Mouse (Mus musculus): Measurements from ENCODE around the gene Otud3.

DNA sequence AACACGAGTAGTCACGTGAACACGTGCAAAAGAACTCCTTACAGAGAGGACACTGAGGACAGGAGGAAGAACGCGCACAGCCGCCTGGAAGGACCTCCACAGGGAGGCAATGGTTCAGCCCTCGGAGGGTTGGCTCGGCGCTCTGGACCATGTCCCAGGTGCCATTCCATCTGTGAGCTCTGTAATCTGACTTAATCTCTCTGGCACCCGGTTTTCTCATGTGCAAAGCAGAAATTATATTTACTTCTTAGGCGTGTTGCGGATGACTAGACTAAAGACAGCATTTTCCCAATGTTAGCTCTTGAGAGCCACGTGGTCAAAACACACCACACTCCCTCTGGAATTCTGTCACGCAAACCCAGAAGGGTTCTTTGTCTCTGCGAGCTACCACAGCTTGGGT lies 45.4 kb upstream of the Otud3 start:
- no peak for TF ChIP-seq POLR2A (IDR thresholded peaks at IDR 0.05; ENCODE audit: low read depth, low read length)
- no peak for TF ChIP-seq CTCF (IDR thresholded peaks at IDR 0.05; ENCODE audit: extremely low read depth, insufficient read length, insufficient replicate concordance, low read depth, low read length)
